Mouse (Mus musculus) Patski (cell line): Measurements from ENCODE around the gene Recql5. TPM values are rescaled to one million over a fixed set of nuclear protein-coding genes. Genes with fewer than 3 reads are reported as not detected.

Source experiments
- ATAC-seq: fragments of 100-300 bp; one replicate; pipeline ENCODE4 v1.8.0; 2021
- CTCF ChIA-PET: fragments of 350-600 bp; sonication (Branson Sonifier 250); formaldehyde crosslinking; loops from one replicate; lab custom pipeline; 2022; ENCODE audit warnings: inconsistent platforms; lab: Charles Lee
- POLR2A ChIA-PET: fragments of 350-600 bp; sonication (Branson Sonifier 250); formaldehyde crosslinking; loops from one replicate; lab custom pipeline; 2022; ENCODE audit warnings: antibody characterized with exemption, inconsistent platforms; lab: Charles Lee
- DNase-seq: peaks from one replicate; pipeline ENCODE4 v3.0.0-alpha.2; 2011; ENCODE audit warnings: low read depth, low spot score
- H3K27me3 ChIP-seq: fragments of 371-371 bp; one replicate; pipeline ENCODE4 v1.5.1; 2021
- CTCF ChIP-seq: fragments of 100-300 bp; IDR thresholded peaks from one replicate; pipeline ENCODE4 v1.5.1; 2021
- in situ Hi-C: fragments of 300-500 bp; cut with MboI; formaldehyde crosslinking; loops from 3 replicates; pipeline ENCODE4 v1.11.1; 2018; ENCODE audit warnings: low pct_unique_long_range_greater_than_20kb, mixed read lengths
- polyA plus RNA-seq: library from polyadenylated mRNA; unstranded; gene quantifications from one replicate; pipeline ENCODE4 v1.2.3, GENCODE M21; 2021

Recql5 gene
- polyA plus RNA-seq, 1 experiment from 2014 or later: 20.9 TPM

DNA sequence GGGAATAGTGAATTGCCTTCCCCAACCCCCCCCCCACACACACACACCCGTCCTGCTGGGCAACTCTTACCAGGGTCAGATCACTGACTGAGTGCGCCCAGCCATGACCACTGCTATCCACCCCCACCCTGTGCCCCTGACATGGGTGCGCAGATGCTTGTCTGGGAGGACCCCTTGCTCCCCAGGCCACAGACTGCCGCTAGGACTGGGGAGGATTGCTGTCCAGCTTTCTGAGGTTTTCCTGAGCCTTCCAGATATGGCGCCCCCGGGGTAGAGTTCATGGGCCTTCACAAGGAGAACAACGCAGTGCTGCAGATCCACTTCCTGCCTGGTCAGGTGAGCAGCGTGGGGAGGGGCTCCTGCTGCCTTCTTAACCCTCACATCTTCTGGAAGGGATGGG lies 89.0 kb downstream of the Recql5 start:
- ChIA-PET POLR2A (interaction anchor here (0.6 to 3.3 kb wide), 4 partner anchors 11 to 24 kb away, joined by 3 to 27 read pairs (median 4); no protein-coding TSS in a partner anchor), CTCF (interaction anchor here (1.3 to 4.7 kb wide), 3 partner anchors 14 to 37 kb away, joined by 3 to 46 read pairs (median 13); no protein-coding TSS in a partner anchor)
- DNase-seq: no peak
- in situ Hi-C loops: no loop called here
- no peak for TF ChIP-seq CTCF
- no peaks in the 10 kb centered on the region for H3K27me3 ChIP-seq
- peak; percentile 31 for ATAC-seq

DNA sequence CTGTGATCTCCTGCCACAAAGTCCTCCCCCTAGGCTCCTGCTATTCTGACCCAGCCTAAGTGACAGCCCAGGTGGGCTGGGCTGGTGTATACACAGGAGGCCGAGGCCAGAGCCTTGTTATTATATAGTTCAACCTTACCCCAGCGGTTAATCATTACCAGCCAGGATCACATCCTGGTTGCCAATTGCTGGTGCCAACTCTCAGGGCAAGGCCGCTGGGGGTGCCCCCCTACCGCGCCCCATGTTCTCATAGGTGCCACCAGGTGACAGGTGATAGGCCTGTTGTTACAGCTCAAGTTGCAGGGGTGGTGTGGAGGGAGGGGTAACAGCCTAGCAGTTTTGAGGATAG lies 89.4 kb downstream of the Recql5 start:
- ChIA-PET POLR2A (interaction anchor here (0.6 to 3.3 kb wide), 5 partner anchors 11 to 23 kb away, joined by 3 to 27 read pairs (median 4); no protein-coding TSS in a partner anchor), CTCF (interaction anchor here (1.3 to 4.7 kb wide), 4 partner anchors 10 to 37 kb away, joined by 3 to 46 read pairs (median 8); no protein-coding TSS in a partner anchor)
- ATAC-seq: no peak
- no peak for DNase-seq
- no peak for TF ChIP-seq CTCF
- in situ Hi-C loops: no loop called here
- no peaks in the 10 kb centered on the region for H3K27me3 ChIP-seq

- ATAC-seq (no peak), DNase-seq (no peak)
- in situ Hi-C loops: no loop called here
- POLR2A ChIA-PET: interaction anchor here (0.6 to 3.3 kb wide), 8 partner anchors 10 to 28 kb away, joined by 3 to 27 read pairs (median 4); partner anchors contain the start of gene Tsen54
- CTCF ChIA-PET: interaction anchor here (1.4 to 4.7 kb wide), 4 partner anchors 10 to 121 kb away, joined by 3 to 46 read pairs (median 8); no protein-coding TSS in a partner anchor
- no peak for TF ChIP-seq CTCF
- no peaks in the 10 kb centered on the region for H3K27me3 ChIP-seq
Observed at GRCm38 (mm10) chr11:115843141-115843890, 90.0 kb downstream of the Recql5 start.

Other genes with a start within 250 kb of the Recql5 start
- gene Grb2, start 224.9 kb downstream of the Recql5 start, polyA plus RNA-seq: 99.5 TPM
- gene Tmem94, start 168.0 kb downstream of the Recql5 start, polyA plus RNA-seq: 44.3 TPM
- gene Caskin2, start 119.8 kb downstream of the Recql5 start, polyA plus RNA-seq: 29.7 TPM
- gene Tsen54, start 118.8 kb downstream of the Recql5 start, polyA plus RNA-seq: 52.3 TPM
- 163 TPM for gene Llgl2, start 109.4 kb downstream of the Recql5 start, polyA plus RNA-seq
- gene Myo15b, start 75.1 kb downstream of the Recql5 start, polyA plus RNA-seq: 1.4 TPM
- gene Smim5, start 33.5 kb downstream of the Recql5 start, polyA plus RNA-seq: 1.6 TPM
- gene Smim6, start 21.5 kb downstream of the Recql5 start, polyA plus RNA-seq: 0.53 TPM
- 46.3 TPM for gene Sap30bp, start 195 bp downstream of the Recql5 start, polyA plus RNA-seq
- gene Itgb4, start 41.2 kb upstream of the Recql5 start, polyA plus RNA-seq: 0.06 TPM
- 100 TPM for gene Galk1, start 79.2 kb upstream of the Recql5 start, polyA plus RNA-seq
- gene H3f3b, start 94.5 kb upstream of the Recql5 start, polyA plus RNA-seq: 1,066 TPM
- 24.9 TPM for gene Unk, start 96.8 kb upstream of the Recql5 start, polyA plus RNA-seq
- 0.33 TPM for gene Unc13d, start 144.5 kb upstream of the Recql5 start, polyA plus RNA-seq
- gene Wbp2, start 153.5 kb upstream of the Recql5 start, polyA plus RNA-seq: 255 TPM
- 76.1 TPM for gene Trim47, start 193.7 kb upstream of the Recql5 start, polyA plus RNA-seq
- 10.1 TPM for gene Trim65, start 197.7 kb upstream of the Recql5 start, polyA plus RNA-seq
- 89.7 TPM for gene Mrpl38, start 205.4 kb upstream of the Recql5 start, polyA plus RNA-seq
- 49.2 TPM for gene Fbf1, start 234.7 kb upstream of the Recql5 start, polyA plus RNA-seq